Mouse (Mus musculus) megakaryocyte, adult 5-6 weeks (primary cell): ENCODE measurements around the gene Rhoa. TPM values are rescaled to one million over a fixed set of nuclear protein-coding genes. Genes with fewer than 3 reads are reported as not detected.

Experiments used
- ATAC-seq: 2 replicates; pipeline ENCODE4 v1.8.0; 2016; ENCODE audit warnings: mild to moderate bottlenecking, inconsistent platforms; ENCODE audit not compliant: poor library complexity, severe bottlenecking
- total RNA-seq, 2 experiments: library from RNA; stranded (forward) in 1 of 2; stranded (reverse) in 1 of 2; fragments of 153-499, 151-499 nt in 1 of 2; fragments of 221-1000, 200-1000 nt in 1 of 2; gene quantifications; 2 replicates each; pipeline versions ENCODE4 v1.2.3 to v1.2.4; 2015 to 2017

Rhoa gene
- total RNA-seq, 2 experiments from 2014 or later = 473 to 585 TPM

GRCm38 (mm10) chr9:108339886-108340257, 33.9 kb downstream of the Rhoa start:
- no peak for ATAC-seq

- ATAC-seq = peak; percentile 54
Observed at GRCm38 (mm10) chr9:108340258-108341138, 34.6 kb downstream of the Rhoa start.

GRCm38 (mm10) chr9:108341139-108341475, 35.2 kb downstream of the Rhoa start:
- no peak for ATAC-seq

DNA sequence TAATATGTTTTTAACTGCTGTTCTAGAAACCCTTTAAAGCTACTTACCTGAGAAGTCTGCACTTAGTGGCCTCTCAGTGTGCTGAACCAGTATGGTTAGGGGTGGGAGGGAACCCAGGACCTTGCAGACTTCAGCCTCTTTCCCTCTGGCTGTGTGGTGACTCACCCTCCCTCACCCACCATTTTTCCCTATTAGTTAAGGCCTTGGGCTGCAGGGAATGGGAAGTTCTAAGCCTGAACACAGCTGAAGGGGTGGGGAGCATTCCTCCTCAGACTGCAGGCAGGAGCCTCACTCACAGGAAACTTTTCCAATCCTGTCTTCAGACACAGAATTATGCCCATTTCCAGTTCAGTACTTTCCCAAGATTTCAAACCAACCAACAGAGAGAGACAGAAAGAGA, 35.9 kb downstream of the Rhoa start:
- ATAC-seq = no peak

- ATAC-seq = peak; percentile 14
Observed at GRCm38 (mm10) chr9:108342301-108342831, 36.4 kb downstream of the Rhoa start.

GRCm38 (mm10) chr9:108343331-108343730, 37.4 kb downstream of the Rhoa start:
- no peak for ATAC-seq

- ATAC-seq = no peak
Observed at GRCm38 (mm10) chr9:108343835-108344234, 37.9 kb downstream of the Rhoa start.

GRCm38 (mm10) chr9:108344471-108344870, 38.5 kb downstream of the Rhoa start:
- no peak for ATAC-seq

GRCm38 (mm10) chr9:108347024-108347423, 41.1 kb downstream of the Rhoa start:
- ATAC-seq = no peak

DNA sequence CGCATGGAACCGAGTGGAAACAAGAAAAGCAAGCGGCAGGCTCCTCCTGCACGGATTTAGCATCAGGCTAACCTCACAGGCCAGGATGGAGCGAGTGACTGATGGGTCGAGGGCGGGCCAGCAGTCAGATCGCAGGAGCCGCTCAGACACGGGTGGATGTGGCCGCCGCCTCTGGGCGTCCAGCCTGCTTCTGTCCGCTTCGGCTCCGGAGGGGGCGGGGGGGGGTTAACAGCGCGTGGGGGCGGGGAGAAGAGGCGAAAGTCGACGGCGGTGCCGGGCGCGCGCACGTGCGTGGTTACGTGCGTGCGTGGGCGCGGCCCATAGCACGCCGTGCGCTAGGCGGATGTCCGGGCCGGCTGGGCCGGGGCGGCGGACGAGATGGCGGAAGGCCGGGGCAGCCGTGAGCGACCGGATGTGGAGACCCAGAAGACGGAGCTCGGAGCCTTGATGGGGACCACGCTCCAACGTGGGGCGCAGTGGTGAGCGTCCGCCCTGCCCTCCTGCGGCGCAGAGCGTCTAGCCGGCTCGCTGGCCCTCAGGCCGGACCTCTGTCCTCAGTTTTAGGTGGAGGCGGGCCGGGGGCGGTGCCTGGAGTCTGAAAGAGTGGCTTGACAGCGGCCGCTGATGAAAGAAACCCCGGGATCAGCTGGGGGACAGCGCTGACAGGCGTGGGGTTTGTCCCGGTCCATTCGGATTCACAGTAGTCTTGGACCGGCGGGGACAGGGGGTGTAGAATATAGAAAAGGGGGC, 41.8 kb downstream of the Rhoa start, which contains the start of gene Usp4:
Gene Usp4 (plus strand): TSS at position 314 of the 750 bp plus-strand sequence.
- peak; percentile 91 for ATAC-seq

DNA sequence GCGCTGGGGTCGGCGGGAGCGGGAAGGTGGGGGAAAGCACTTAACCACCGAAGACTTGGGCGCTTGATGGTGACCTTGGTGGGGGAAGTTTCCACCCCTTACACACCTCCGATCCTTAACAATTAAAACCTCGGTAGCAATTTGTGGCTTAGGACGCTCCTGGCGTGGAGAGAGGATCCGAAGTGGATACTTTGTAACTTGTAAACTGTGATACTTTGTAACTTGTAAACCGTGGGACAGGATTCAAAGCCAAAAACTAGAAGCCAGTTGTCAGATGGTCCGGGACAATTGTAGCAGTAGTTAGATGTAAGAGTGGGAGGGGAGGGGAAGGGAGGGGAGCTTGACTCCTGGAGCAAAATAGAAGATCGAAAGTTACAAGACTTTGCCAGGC, 42.4 kb downstream of the Rhoa start:
- ATAC-seq = no peak

- no peak for ATAC-seq
Observed at GRCm38 (mm10) chr9:108349727-108350126, 43.8 kb downstream of the Rhoa start.

DNA sequence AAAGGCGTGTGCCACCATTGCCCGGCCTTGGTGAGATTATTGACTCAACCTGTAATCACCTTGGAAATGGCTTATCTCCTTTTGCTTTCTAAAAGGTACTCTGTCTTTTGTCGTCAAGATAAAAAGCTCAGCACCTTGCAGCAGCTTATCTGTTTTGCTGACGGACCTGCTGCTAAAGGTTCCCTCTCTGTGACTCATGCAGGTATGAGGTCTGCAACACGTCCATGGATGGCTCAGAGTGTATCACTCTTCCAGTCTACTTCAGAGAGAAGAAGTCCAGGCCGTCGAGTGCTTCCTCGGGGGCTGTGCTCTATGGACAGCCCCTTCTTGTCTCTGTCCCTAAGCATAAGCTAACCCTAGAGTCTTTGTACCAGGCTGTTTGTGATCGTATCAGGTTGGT, 72.3 kb downstream of the Rhoa start:
- no peak for ATAC-seq

DNA sequence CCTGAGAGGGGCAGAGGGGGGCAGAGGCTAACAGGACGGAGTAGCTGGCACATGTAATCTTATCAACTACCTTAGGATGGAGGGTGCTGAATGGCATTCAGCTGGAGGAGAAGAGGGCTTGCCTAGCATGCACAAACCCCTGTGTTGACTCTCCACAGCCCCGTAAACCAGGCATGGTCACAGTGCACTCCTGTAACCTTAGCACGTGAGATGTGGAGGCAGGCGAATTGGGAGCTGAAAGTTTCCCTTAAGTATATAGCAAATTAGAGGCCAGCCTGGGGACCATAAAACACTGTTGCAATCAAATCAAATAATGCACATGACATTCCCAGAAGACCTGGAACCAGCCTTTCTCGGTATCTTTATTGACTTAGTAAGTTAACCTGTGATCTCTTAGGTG, 72.8 kb downstream of the Rhoa start:
- no peak for ATAC-seq

GRCm38 (mm10) chr9:108379294-108379693, 73.4 kb downstream of the Rhoa start:
- no peak for ATAC-seq

DNA sequence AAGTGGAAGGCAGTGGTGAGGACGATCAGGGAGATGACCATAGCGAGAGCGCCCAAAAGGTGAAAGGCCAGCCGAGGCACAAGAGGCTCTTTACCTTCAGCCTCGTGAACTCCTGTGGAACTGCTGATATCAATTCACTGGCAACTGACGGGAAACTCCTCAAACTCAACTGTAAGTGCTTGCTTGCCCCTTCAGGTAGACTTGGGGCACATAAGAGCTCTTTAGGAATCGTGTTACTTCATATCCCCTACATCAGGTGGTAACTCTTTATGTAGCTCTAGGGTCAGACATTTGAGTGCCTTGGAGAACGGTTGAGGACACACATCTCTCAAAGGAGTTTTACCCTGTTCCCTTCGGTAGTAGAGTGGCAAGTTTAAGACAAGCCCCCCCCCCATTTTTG, 75.5 kb downstream of the Rhoa start:
- ATAC-seq = no peak

DNA sequence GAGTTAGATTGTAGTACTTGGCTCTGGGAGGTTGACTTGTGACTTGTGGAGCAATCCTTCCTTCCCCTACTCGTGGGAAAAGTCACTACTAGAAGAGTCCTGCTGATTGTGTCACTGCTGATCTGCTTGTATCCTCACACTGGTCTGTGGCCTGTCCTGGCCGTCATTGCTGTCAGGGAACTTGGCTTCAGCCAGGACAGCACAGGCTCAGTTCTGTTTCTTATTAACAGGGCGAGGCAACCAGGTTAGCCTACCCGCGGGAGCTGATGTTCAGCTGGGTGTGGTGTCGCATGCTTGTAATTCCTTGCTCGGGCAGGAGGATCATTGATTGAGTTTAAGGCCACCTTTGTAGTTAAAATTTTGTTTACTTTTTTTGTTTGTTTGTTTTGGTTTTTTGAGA, 79.1 kb downstream of the Rhoa start:
- no peak for ATAC-seq

DNA sequence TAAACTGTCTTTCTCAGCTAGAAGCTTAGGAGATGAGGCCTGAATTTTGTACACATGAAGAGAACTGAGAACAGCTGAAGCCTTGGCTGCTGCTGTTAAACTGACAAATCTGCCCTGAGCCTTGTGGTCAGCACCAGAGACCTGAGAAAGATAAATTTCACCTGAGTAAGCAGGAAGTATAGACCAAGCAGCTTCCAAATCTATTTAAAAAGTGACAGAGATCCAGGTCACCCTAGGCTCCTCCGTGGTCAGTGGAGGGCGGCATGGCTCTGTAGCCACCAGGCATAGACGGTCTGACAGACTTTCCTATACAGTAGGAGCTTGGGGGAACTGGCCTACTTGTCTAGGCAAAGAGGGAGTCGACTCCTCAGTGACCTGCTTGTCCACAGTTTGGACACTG, 80.9 kb downstream of the Rhoa start:
- ATAC-seq = no peak
